Mouse (Mus musculus) myocyte (in vitro differentiated cells): ENCODE measurements around the gene Myo1f. TPM values are rescaled to one million over a fixed set of nuclear protein-coding genes. Genes with fewer than 3 reads are reported as not detected.

Experiments
- H3K27me3 ChIP-seq: one replicate; pipeline ENCODE4 v1.6.1; 2011; ENCODE audit not compliant: control insufficient read depth, insufficient read depth, insufficient read length
- H3K36me3 ChIP-seq: one replicate; pipeline ENCODE4 v1.6.1; 2011; ENCODE audit not compliant: control insufficient read depth, insufficient read depth
- H3K4me2 ChIP-seq: one replicate; pipeline ENCODE4 v1.6.1; 2011; ENCODE audit warnings: low read depth, control low read depth
- H3K4me3 ChIP-seq: one replicate; pipeline ENCODE4 v1.5.1; 2011; ENCODE audit warnings: mild to moderate bottlenecking, control low read depth, moderate library complexity
- H3K79me2 ChIP-seq: one replicate; pipeline ENCODE4 v1.6.1; 2011; ENCODE audit not compliant: control insufficient read depth, insufficient read depth
- H3ac ChIP-seq: one replicate; pipeline ENCODE4 v1.6.1; 2011; ENCODE audit not compliant: control insufficient read depth, insufficient read length
- CEBPB ChIP-seq: IDR thresholded peaks from 2 replicates; pipeline ENCODE4 v1.6.1; 2011; ENCODE audit warnings: mild to moderate bottlenecking, moderate library complexity; ENCODE audit not compliant: poor library complexity, insufficient read depth, severe bottlenecking
- E2F4 ChIP-seq: IDR thresholded peaks from one replicate; pipeline ENCODE4 v1.6.1; 2011; ENCODE audit warnings: mild to moderate bottlenecking, control low read depth, moderate library complexity; ENCODE audit not compliant: insufficient read depth
- MAX ChIP-seq: IDR thresholded peaks from one replicate; pipeline ENCODE4 v1.6.1; 2011; ENCODE audit warnings: low read depth, mild to moderate bottlenecking, control low read depth
- MYOD1 ChIP-seq, 3 experiments: IDR thresholded peaks; one replicate each; pipeline ENCODE4 v1.6.1; 2011; ENCODE audit warnings: control low read depth in 2 of 3, low read depth in 2 of 3, mild to moderate bottlenecking in 2 of 3, moderate library complexity in 1 of 3; ENCODE audit not compliant: insufficient read length in 2 of 3, control insufficient read depth in 1 of 3
- MYOG ChIP-seq, 3 experiments: IDR thresholded peaks; one replicate each; pipeline ENCODE4 v1.6.1; 2011; ENCODE audit warnings: control low read depth in 2 of 3, low read depth in 2 of 3, mild to moderate bottlenecking in 2 of 3; ENCODE audit not compliant: insufficient read length in 2 of 3, control insufficient read depth in 1 of 3, insufficient read depth in 1 of 3
- POLR2A ChIP-seq: IDR thresholded peaks from one replicate; pipeline ENCODE4 v1.6.1; 2011; ENCODE audit warnings: low read depth, mild to moderate bottlenecking, control low read depth, moderate library complexity; ENCODE audit not compliant: insufficient read length
- POLR2AphosphoS2 ChIP-seq: IDR thresholded peaks from one replicate; pipeline ENCODE4 v1.6.1; 2011; ENCODE audit warnings: low read depth, control low read depth; ENCODE audit not compliant: insufficient read length
- REST ChIP-seq: IDR thresholded peaks from one replicate; pipeline ENCODE4 v1.6.1; 2011; ENCODE audit warnings: mild to moderate bottlenecking, control low read depth, moderate library complexity; ENCODE audit not compliant: insufficient read depth, insufficient read length
- SRF ChIP-seq: IDR thresholded peaks from one replicate; pipeline ENCODE4 v1.6.1; 2011; ENCODE audit warnings: low read depth; ENCODE audit not compliant: control insufficient read depth, insufficient read length
- TCF12 ChIP-seq: IDR thresholded peaks from one replicate; pipeline ENCODE4 v1.6.1; 2011; ENCODE audit warnings: mild to moderate bottlenecking, control low read depth; ENCODE audit not compliant: poor library complexity, insufficient read depth, severe bottlenecking
- TCF3 ChIP-seq: IDR thresholded peaks from one replicate; pipeline ENCODE4 v1.6.1; 2011; ENCODE audit warnings: low read depth, control low read depth; ENCODE audit not compliant: insufficient read length
- USF1 ChIP-seq: IDR thresholded peaks from one replicate; pipeline ENCODE4 v1.6.1; 2011; ENCODE audit warnings: low read depth, mild to moderate bottlenecking, control low read depth, moderate library complexity
- polyA plus RNA-seq: library from polyadenylated mRNA; unstranded; fragments of >200 nt; fragmentation: generic; extraction: Trizol; gene quantifications from one replicate; pipeline ENCODE4 v1.2.1, GENCODE M21; 2012; ENCODE audit warnings: missing spikeins

The Myo1f gene
- polyA plus RNA-seq, 1 experiment = not detected

- H3K4me3 ChIP-seq = peak overlapping the region; percentile 29
- H3K4me2 ChIP-seq = peak overlapping the region; percentile 82
- H3ac ChIP-seq = peak overlapping the region; percentile 89
- TF ChIP-seq TCF3 (no peak), TCF12 (no peak), E2F4 (no peak), MYOG (IDR thresholded peaks at IDR 0.05; ENCODE audit: control insufficient read depth in 1 of 3, insufficient read depth in 1 of 3, insufficient read length in 2 of 3, low read depth in 2 of 3) (no peak), CEBPB (no peak), USF1 (no peak), POLR2A (no peak), MYOD1 (IDR thresholded peaks at IDR 0.05; ENCODE audit: control insufficient read depth in 1 of 3, insufficient read length in 2 of 3, low read depth in 2 of 3) (no peak), SRF (no peak), REST (no peak), MAX (no peak), POLR2AphosphoS2 (no peak)
- H3K79me2 ChIP-seq = peaks cover 7% of the 10 kb centered on the region
- H3K27me3 ChIP-seq = no peaks in the 10 kb centered on the region
- no peaks in the 10 kb centered on the region for H3K36me3 ChIP-seq
Observed at GRCm38 (mm10) chr17:33629487-33630125, 74.1 kb downstream of the Myo1f start.

- TF ChIP-seq POLR2AphosphoS2 = peak; percentile 5
- TF ChIP-seq MYOD1 (IDR thresholded peaks at IDR 0.05; ENCODE audit: control insufficient read depth in 1 of 3, insufficient read length in 2 of 3, low read depth in 2 of 3) = no peak
- H3K4me3 ChIP-seq = peak overlapping the region; percentile 29
Observed at GRCm38 (mm10) chr17:33630171-33630895, 74.8 kb downstream of the Myo1f start.

DNA sequence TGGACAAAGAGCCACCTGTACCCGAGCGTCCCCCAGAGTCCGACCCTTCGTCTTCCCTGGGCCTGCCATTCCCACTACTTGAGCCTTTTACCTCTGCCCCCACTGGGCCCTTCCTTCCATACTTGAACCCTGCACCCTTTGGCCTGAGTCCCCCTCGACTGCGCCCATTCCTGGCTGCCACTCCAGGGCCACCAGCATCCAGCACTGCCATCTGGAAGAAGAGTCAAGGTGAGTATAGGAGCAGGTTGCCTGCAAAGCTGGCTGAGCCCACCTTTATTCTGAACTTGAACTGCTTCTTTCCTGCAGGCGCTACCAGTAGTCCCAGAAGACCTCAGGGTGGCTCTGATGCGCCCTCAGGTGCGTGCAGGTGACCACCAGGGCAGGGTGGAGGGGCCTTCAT is 75.7 kb downstream of the Myo1f start:
- no peak overlapping the region for H3ac ChIP-seq
- no peaks in the 10 kb centered on the region for H3K36me3 ChIP-seq
- TF ChIP-seq TCF12 (no peak), MYOG (IDR thresholded peaks at IDR 0.05; ENCODE audit: control insufficient read depth in 1 of 3, insufficient read depth in 1 of 3, insufficient read length in 2 of 3, low read depth in 2 of 3) (no peak), USF1 (no peak), REST (no peak), POLR2AphosphoS2 (peak; percentile 43)
- no peak overlapping the region for H3K4me3 ChIP-seq
- H3K79me2 ChIP-seq = peaks cover 7% of the 10 kb centered on the region
- H3K4me2 ChIP-seq = no peak overlapping the region
- no peaks in the 10 kb centered on the region for H3K27me3 ChIP-seq

More at GRCm38 (mm10) chr17:33630171-33630895, 74.8 kb downstream of the Myo1f start:
- peaks cover 7% of the 10 kb centered on the region for H3K79me2 ChIP-seq
- no peaks in the 10 kb centered on the region for H3K36me3 ChIP-seq
- no peak overlapping the region for H3ac ChIP-seq
- H3K27me3 ChIP-seq = no peaks in the 10 kb centered on the region
- H3K4me2 ChIP-seq = no peak overlapping the region

- Histone ChIP-seq H3K27me3 (no peaks in the 10 kb centered on the region), H3ac (no peak overlapping the region), H3K79me2 (peaks cover 7% of the 10 kb centered on the region), H3K36me3 (no peaks in the 10 kb centered on the region), H3K4me2 (no peak overlapping the region), H3K4me3 (no peak overlapping the region)
- TF ChIP-seq POLR2AphosphoS2 (peak; percentile 64), TCF12 (no peak)
Observed at GRCm38 (mm10) chr17:33631796-33632195, 76.3 kb downstream of the Myo1f start.

DNA sequence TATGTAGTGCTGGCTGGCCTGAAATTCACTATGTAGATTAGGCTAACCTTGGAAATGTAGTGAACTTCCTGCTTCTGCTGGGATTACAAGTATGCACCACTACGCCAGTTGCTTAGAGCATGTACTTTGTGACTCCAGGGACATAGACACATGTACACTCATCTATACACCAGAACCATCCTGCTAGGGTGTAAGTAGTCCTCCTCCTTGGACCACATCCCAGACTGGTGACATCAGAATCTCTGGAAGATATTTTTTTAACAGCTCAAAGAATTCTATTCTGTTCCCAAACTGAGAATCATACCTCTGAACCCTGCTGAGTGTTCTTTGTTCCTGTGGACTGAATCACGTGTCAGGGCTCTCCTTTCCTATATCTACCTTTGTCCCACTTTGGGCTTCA is 81.5 kb downstream of the Myo1f start:
- Histone ChIP-seq H3K79me2 (no peaks in the 10 kb centered on the region), H3K36me3 (peaks cover 8% of the 10 kb centered on the region), H3K4me3 (no peak overlapping the region), H3K27me3 (no peaks in the 10 kb centered on the region), H3ac (no peak overlapping the region), H3K4me2 (no peak overlapping the region)
- TF ChIP-seq POLR2A (no peak), E2F4 (no peak), MYOG (IDR thresholded peaks at IDR 0.05; ENCODE audit: control insufficient read depth in 1 of 3, insufficient read depth in 1 of 3, insufficient read length in 2 of 3, low read depth in 2 of 3) (no peak), REST (no peak), MYOD1 (IDR thresholded peaks at IDR 0.05; ENCODE audit: control insufficient read depth in 1 of 3, insufficient read length in 2 of 3, low read depth in 2 of 3) (no peak), USF1 (no peak), SRF (no peak), TCF3 (no peak), MAX (no peak), POLR2AphosphoS2 (no peak), CEBPB (no peak), TCF12 (no peak)
